Mouse (Mus musculus) CH12.LX (cell line): Measurements from ENCODE around the gene Vtcn1. TPM values are rescaled to one million over a fixed set of nuclear protein-coding genes. Genes with fewer than 3 reads are reported as not detected.

ENCODE experiments used
- DNase-seq: peaks from one replicate; pipeline ENCODE4 v3.0.0-alpha.2; 2013; ENCODE audit errors: extremely low read depth
- H3K27ac ChIP-seq: 2 replicates; pipeline ENCODE4 v1.5.1; 2012; ENCODE audit warnings: low read depth, mild to moderate bottlenecking, control low read depth, moderate library complexity; ENCODE audit not compliant: insufficient read depth
- H3K27me3 ChIP-seq: replicated peaks from 2 replicates; pipeline ENCODE3; 2012; ENCODE audit warnings: inconsistent platforms
- H3K36me3 ChIP-seq, 2 experiments: replicated peaks in 1 of 2; 2 replicates each; pipeline versions ENCODE3 to v1.6.1; 2012; ENCODE audit warnings: inconsistent platforms in 1 of 2, low read length in 1 of 2, mild to moderate bottlenecking in 1 of 2, mixed read lengths in 1 of 2, moderate library complexity in 1 of 2; ENCODE audit not compliant: control insufficient read depth in 1 of 2, insufficient read depth in 1 of 2
- H3K4me1 ChIP-seq, 2 experiments: 2 replicates each; pipeline ENCODE4 v1.6.1; 2012; ENCODE audit warnings: inconsistent platforms in 1 of 2, moderate library complexity in 1 of 2; ENCODE audit not compliant: insufficient read depth in 2 of 2, control insufficient read depth in 1 of 2
- H3K4me2 ChIP-seq: 2 replicates; pipeline ENCODE4 v1.6.1; 2012; ENCODE audit warnings: low read depth, mild to moderate bottlenecking, control low read depth; ENCODE audit not compliant: poor library complexity, insufficient read depth, severe bottlenecking
- H3K4me3 ChIP-seq, 3 experiments: fragments of 150-350 bp in 1 of 3; sonication (generic) in 1 of 3; replicated peaks in 1 of 3; 2 replicates each; pipeline versions ENCODE3 to v1.5.1; 2011 to 2012; ENCODE audit warnings: low read depth in 2 of 3, low read length in 2 of 3, mild to moderate bottlenecking in 2 of 3, moderate library complexity in 2 of 3, control low read depth in 1 of 3, improper control_type of control experiment in 1 of 3, inconsistent platforms in 1 of 3, mixed read lengths in 1 of 3; ENCODE audit not compliant: poor library complexity in 1 of 3
- H3K79me2 ChIP-seq: replicated peaks from 2 replicates; pipeline ENCODE4 v1.6.1; 2012; ENCODE audit warnings: mild to moderate bottlenecking, moderate library complexity; ENCODE audit not compliant: control insufficient read depth, poor library complexity, insufficient read depth, severe bottlenecking; ENCODE audit errors: extremely low read depth
- H3K9ac ChIP-seq: 2 replicates; pipeline ENCODE4 v1.6.1; 2012; ENCODE audit warnings: low read depth, mild to moderate bottlenecking, control low read depth, moderate library complexity; ENCODE audit not compliant: insufficient read depth
- H3K9me3 ChIP-seq: replicated peaks from 2 replicates; pipeline ENCODE3; 2012; ENCODE audit warnings: low read length, inconsistent platforms, mixed read lengths
- BHLHE40 ChIP-seq: IDR thresholded peaks from 2 replicates; pipeline ENCODE4 v1.6.1; 2011; ENCODE audit warnings: mild to moderate bottlenecking, low read depth, low read length, improper control_type of control experiment
- CHD2 ChIP-seq: IDR thresholded peaks from 2 replicates; pipeline ENCODE4 v1.6.1; 2011; ENCODE audit warnings: low read length, improper control_type of control experiment
- CTCF ChIP-seq, 2 experiments: IDR thresholded peaks in 1 of 2; conservative IDR thresholded peaks in 1 of 2; 2 replicates each; pipeline ENCODE4 v1.5.1; 2011 to 2012; ENCODE audit warnings: low read depth in 2 of 2, low read length in 2 of 2, improper control_type of control experiment in 1 of 2, inconsistent platforms in 1 of 2, mild to moderate bottlenecking in 1 of 2, moderate library complexity in 1 of 2
- E2F4 ChIP-seq: IDR thresholded peaks from 2 replicates; pipeline ENCODE4 v1.6.1; 2011; ENCODE audit warnings: low read depth, low read length, improper control_type of control experiment; ENCODE audit not compliant: insufficient replicate concordance
- ELF1 ChIP-seq: IDR thresholded peaks from 2 replicates; pipeline ENCODE4 v1.6.1; 2014; ENCODE audit warnings: low read depth, mild to moderate bottlenecking, inconsistent platforms, low read length, improper control_type of control experiment
- EP300 ChIP-seq: IDR thresholded peaks from 2 replicates; pipeline ENCODE4 v1.6.1; 2011; ENCODE audit warnings: low read length, improper control_type of control experiment
- ETS1 ChIP-seq: conservative IDR thresholded peaks from 2 replicates; pipeline ENCODE4 v1.6.1; 2012; ENCODE audit warnings: low read depth, mild to moderate bottlenecking, inconsistent platforms, low read length, improper control_type of control experiment, moderate library complexity
- GABPA ChIP-seq: IDR thresholded peaks from 2 replicates; pipeline ENCODE4 v1.6.1; 2012; ENCODE audit warnings: low read depth, low read length, improper control_type of control experiment, inconsistent platforms; ENCODE audit not compliant: insufficient replicate concordance
- HCFC1 ChIP-seq: IDR thresholded peaks from 2 replicates; pipeline ENCODE4 v1.6.1; 2012; ENCODE audit warnings: low read depth, mild to moderate bottlenecking, inconsistent platforms, low read length, improper control_type of control experiment
- IRF4 ChIP-seq: IDR thresholded peaks from 2 replicates; pipeline ENCODE4 v1.6.1; 2014; ENCODE audit warnings: low read depth, mild to moderate bottlenecking, inconsistent platforms, low read length, improper control_type of control experiment
- JUN ChIP-seq: IDR thresholded peaks from 2 replicates; pipeline ENCODE4 v1.6.1; 2011; ENCODE audit warnings: low read depth, mild to moderate bottlenecking, low read length, improper control_type of control experiment, moderate library complexity; ENCODE audit not compliant: insufficient read depth
- JUND ChIP-seq: conservative IDR thresholded peaks from 2 replicates; pipeline ENCODE4 v1.6.1; 2011; ENCODE audit warnings: low read depth, low read length, improper control_type of control experiment
- MAZ ChIP-seq: IDR thresholded peaks from 2 replicates; pipeline ENCODE4 v1.6.1; 2012; ENCODE audit warnings: low read depth, mild to moderate bottlenecking, inconsistent platforms, low read length, improper control_type of control experiment, moderate library complexity
- MEF2A ChIP-seq: IDR thresholded peaks from 2 replicates; pipeline ENCODE4 v1.6.1; 2014; ENCODE audit warnings: low read depth, mild to moderate bottlenecking, inconsistent platforms, low read length, improper control_type of control experiment, borderline replicate concordance
- NELFE ChIP-seq: IDR thresholded peaks from 2 replicates; pipeline ENCODE4 v1.6.1; 2011; ENCODE audit warnings: low read depth, low read length, improper control_type of control experiment
- PAX5 ChIP-seq: IDR thresholded peaks from 2 replicates; pipeline ENCODE4 v1.6.1; 2012; ENCODE audit warnings: low read length, inconsistent platforms, mixed read lengths
- POLR2A ChIP-seq: IDR thresholded peaks from 2 replicates; pipeline ENCODE4 v1.6.1; 2011; ENCODE audit warnings: low read depth, mild to moderate bottlenecking, improper control_type of control experiment, low read length
- POLR2AphosphoS2 ChIP-seq: IDR thresholded peaks from 2 replicates; pipeline ENCODE4 v1.6.1; 2011; ENCODE audit warnings: low read depth, low read length, improper control_type of control experiment
- RAD21 ChIP-seq: IDR thresholded peaks from 2 replicates; pipeline ENCODE4 v1.6.1; 2011; ENCODE audit warnings: low read depth, mild to moderate bottlenecking, low read length, improper control_type of control experiment, moderate library complexity
- RCOR1 ChIP-seq: conservative IDR thresholded peaks from 2 replicates; pipeline ENCODE4 v1.6.1; 2012; ENCODE audit warnings: low read depth, mild to moderate bottlenecking, inconsistent platforms, low read length, improper control_type of control experiment
- SIN3A ChIP-seq: IDR thresholded peaks from 2 replicates; pipeline ENCODE4 v1.6.1; 2012; ENCODE audit warnings: low read length, improper control_type of control experiment, inconsistent platforms
- SMC3 ChIP-seq: IDR thresholded peaks from 2 replicates; pipeline ENCODE4 v1.6.1; 2011; ENCODE audit warnings: low read depth, low read length, improper control_type of control experiment
- TBP ChIP-seq: conservative IDR thresholded peaks from 2 replicates; pipeline ENCODE4 v1.6.1; 2011; ENCODE audit warnings: low read depth, low read length, improper control_type of control experiment
- UBTF ChIP-seq: IDR thresholded peaks from 2 replicates; pipeline ENCODE4 v1.6.1; 2012; ENCODE audit warnings: low read depth, mild to moderate bottlenecking, inconsistent platforms, low read length, improper control_type of control experiment, moderate library complexity
- USF1 ChIP-seq: IDR thresholded peaks from 2 replicates; pipeline ENCODE4 v1.6.1; 2014; ENCODE audit warnings: low read depth, mild to moderate bottlenecking, inconsistent platforms, low read length, improper control_type of control experiment
- ZC3H11A ChIP-seq: IDR thresholded peaks from 2 replicates; pipeline ENCODE4 v1.6.1; 2012; ENCODE audit warnings: low read depth, mild to moderate bottlenecking, inconsistent platforms, low read length, improper control_type of control experiment
- ZMIZ1 ChIP-seq: IDR thresholded peaks from 2 replicates; pipeline ENCODE4 v1.6.1; 2012; ENCODE audit warnings: low read depth, mild to moderate bottlenecking, inconsistent platforms, low read length, improper control_type of control experiment
- ZNF384 ChIP-seq: IDR thresholded peaks from 2 replicates; pipeline ENCODE4 v1.6.1; 2012; ENCODE audit warnings: low read depth, low read length, improper control_type of control experiment, inconsistent platforms
- dilution Hi-C: fragments of 300-500 bp; cut with MboI; formaldehyde crosslinking; loops from 2 replicates; pipeline ENCODE4 v1.14.3; 2020; ENCODE audit warnings: low sequenced_read_pairs; ENCODE audit not compliant: extremely low pct_unique_long_range_greater_than_20kb, extremely low pct_ligation_motif_present
- in situ Hi-C: fragments of 300-500 bp; cut with MboI; formaldehyde crosslinking; loops from 3 replicates; pipeline ENCODE4 v1.14.3; 2019; ENCODE audit warnings: low sequenced_read_pairs, low pct_ligation_motif_present, low pct_unique_long_range_greater_than_20kb, mixed read lengths
- polyA plus RNA-seq: library from polyadenylated mRNA; unstranded; fragments of >175 nt; gene quantifications from 2 replicates; pipeline ENCODE4 v1.2.1, GENCODE M21; 2012; ENCODE audit warnings: low read depth; ENCODE audit not compliant: insufficient read length
- total RNA-seq, 2 experiments: library from RNA; depleted of rRNA; stranded (reverse); fragments of 300-350 nt in 1 of 2; fragments of >200 nt in 1 of 2; gene quantifications; 2 replicates each; pipeline ENCODE4 v1.2.3; 2012 to 2014

Gene Vtcn1
- total and polyA plus RNA-seq, 3 experiments: 0.04 to 0.14 TPM; not detected in 1

DNA sequence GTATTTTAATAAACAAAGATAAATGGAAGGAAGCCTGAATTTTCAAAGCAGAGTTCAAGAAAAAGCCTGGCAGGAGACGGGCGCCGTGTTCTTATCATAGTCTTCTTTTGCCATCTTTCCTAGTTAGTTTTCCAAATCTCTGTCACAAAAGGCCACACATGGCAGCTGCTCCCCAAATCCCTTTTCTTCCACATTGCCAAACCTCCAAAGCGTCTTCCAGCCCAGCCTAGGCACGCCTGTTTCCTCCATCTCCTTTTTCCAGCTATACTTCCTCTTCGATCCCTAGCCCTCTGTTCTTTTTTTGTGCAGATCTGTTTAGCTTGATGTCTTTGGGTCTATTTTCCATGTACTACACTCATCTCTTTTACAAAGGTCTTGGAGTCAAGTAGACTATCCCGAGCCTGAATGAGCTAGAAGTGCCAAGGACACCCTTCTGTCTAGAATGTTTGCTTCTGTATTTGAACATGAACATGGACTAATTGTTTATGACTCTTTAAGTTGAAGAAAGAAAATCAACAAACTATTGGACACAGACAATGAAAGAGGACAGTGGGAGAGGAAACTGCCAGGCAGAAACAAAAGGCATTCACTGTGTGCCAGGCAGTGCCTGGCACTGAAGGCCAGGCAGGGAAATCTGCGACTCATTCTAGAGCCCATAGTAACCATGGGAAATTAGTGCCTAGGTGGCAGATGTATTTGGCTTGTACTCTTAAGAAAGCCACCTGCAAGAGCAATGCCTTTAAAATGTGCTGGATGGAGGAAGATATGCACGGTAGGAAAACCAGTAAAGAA lies 56.8 kb downstream of the Vtcn1 start:
- no peak overlapping the region for H3K9ac ChIP-seq
- no peak overlapping the region for H3K4me2 ChIP-seq
- no peaks in the 10 kb centered on the region for H3K36me3 ChIP-seq
- H3K4me1 ChIP-seq: peaks cover 0 to 4% of the 10 kb centered on the region in 2 experiments; a peak in 1 of 4 replicates
- no peak overlapping the region for H3K4me3 ChIP-seq
- dilution Hi-C loops: no loop called here
- H3K27me3 ChIP-seq: no peaks in the 10 kb centered on the region
- no peaks in the 10 kb centered on the region for H3K79me2 ChIP-seq
- in situ Hi-C loops: no loop called here
- DNase-seq: no peak
- H3K9me3 ChIP-seq: peaks cover 6% of the 10 kb centered on the region
- no peak for TF ChIP-seq EP300
- TF ChIP-seq ETS1: no peak
- no peak for TF ChIP-seq RCOR1
- no peak for TF ChIP-seq PAX5
- no peak for TF ChIP-seq HCFC1
- TF ChIP-seq SMC3: no peak
- no peak for TF ChIP-seq MAZ
- no peak for TF ChIP-seq RAD21
- no peak for TF ChIP-seq CHD2
- TF ChIP-seq TBP: no peak
- no peak for TF ChIP-seq UBTF
- TF ChIP-seq ZMIZ1: no peak
- no peak for TF ChIP-seq MEF2A
- no peak for TF ChIP-seq GABPA
- no peak for TF ChIP-seq ELF1
- TF ChIP-seq ZNF384: no peak
- TF ChIP-seq CTCF (conservative IDR thresholded peaks at IDR 0.05 in 1 of 2, IDR thresholded peaks at IDR 0.05 in 1 of 2; ENCODE audit: low read depth in 2 of 2, low read length in 2 of 2): no peak
- TF ChIP-seq POLR2A: no peak
- no peak overlapping the region for H3K27ac ChIP-seq

- H3K9ac ChIP-seq: no peak overlapping the region
- dilution Hi-C loops (no loop called here), in situ Hi-C loops (no loop called here)
- H3K79me2 ChIP-seq: no peaks in the 10 kb centered on the region
- no peaks in the 10 kb centered on the region for H3K27me3 ChIP-seq
- H3K36me3 ChIP-seq: no peaks in the 10 kb centered on the region
- no peak overlapping the region for H3K4me2 ChIP-seq
- H3K4me1 ChIP-seq: peaks cover 10 to 25% of the 10 kb centered on the region in 2 experiments
- peaks cover 7% of the 10 kb centered on the region for H3K9me3 ChIP-seq
- H3K4me3 ChIP-seq: no peak overlapping the region
- peak overlapping the region; percentile 28; the same call in 1 of the 2 replicates for H3K27ac ChIP-seq
- DNase-seq: no peak
- TF ChIP-seq ZC3H11A (no peak), PAX5 (no peak), IRF4 (peak; percentile 61; the same call in 1 of the 2 replicates), CTCF (conservative IDR thresholded peaks at IDR 0.05 in 1 of 2, IDR thresholded peaks at IDR 0.05 in 1 of 2; ENCODE audit: low read depth in 2 of 2, low read length in 2 of 2) (no peak), SIN3A (no peak), RAD21 (no peak), EP300 (no peak), ZMIZ1 (no peak), NELFE (no peak), BHLHE40 (peak; percentile 82), GABPA (no peak), MEF2A (peak; percentile 54; the same call in 1 of the 2 replicates), JUND (no peak), E2F4 (no peak), RCOR1 (no peak), POLR2A (no peak), UBTF (no peak), ETS1 (peak; percentile 86), POLR2AphosphoS2 (no peak), SMC3 (no peak), JUN (no peak), ELF1 (peak; percentile 28; the same call in 1 of the 2 replicates), USF1 (no peak), HCFC1 (no peak)
Measured at GRCm38 (mm10) chr3:100889234-100889633, 64.0 kb downstream of the Vtcn1 start.
